Mouse (Mus musculus): ENCODE results near the gene Grm7.

Gene Grm7

DNA sequence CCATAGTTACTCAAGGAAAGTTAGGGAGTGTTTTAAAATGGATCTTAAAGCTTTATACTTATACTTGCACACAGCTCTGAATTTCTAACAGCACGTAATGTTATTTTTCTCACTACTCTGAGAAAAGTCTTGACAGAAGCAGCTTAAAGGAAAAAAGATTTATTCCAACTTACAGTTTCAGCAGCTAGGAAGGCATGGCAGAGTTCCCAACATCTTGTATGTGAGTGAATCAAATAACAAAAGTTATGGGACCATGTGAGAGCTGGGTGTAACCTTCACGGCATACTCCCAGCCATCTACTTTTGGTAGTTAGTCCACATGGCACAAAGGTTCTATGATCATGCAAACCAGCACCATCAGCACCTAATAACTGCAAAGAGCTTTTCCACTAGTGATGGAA lies 172.9 kb downstream of the Grm7 start:
- DNase-seq (ENCODE audit: extremely low read depth, low read depth, low spot score): no peak

DNA sequence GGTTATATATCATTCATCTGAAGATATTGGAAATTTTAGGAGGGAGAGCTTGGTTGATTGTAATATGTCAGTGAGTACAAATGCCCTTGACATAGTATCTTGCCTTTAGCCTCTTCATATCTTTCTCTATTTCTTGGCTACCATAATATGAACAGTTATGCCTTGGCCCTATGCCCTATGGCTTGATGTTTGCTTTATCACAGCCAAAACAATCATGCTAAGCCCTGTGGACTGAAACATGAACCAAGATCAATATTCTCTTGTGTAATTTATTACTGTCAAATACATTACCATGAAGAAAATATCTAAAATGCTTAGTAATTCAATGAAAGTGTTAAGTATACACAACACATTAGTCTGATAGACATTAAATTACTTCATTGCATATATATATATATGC lies 222.9 kb downstream of the Grm7 start:
- no peak for DNase-seq (ENCODE audit: extremely low read depth, low read depth, low spot score)

DNA sequence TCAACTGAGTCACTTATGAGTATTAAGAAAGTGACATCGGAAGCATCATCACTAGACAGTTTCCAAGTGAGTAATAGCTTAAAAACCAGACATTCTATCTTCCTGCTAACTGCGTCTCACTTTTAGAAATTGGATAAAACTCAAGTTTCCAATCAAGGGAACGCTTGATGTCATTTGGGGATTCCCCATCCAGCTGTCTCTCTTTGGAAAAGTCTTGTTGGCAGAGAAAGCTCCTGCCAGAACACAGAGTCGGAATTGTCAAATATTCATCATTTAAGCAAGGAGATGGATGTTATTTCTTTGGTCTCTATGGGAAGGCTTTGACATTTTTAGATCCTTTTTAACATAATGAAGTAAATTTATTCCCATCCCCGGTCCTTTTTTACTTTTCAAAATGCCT lies 336.6 kb downstream of the Grm7 start:
- no peak for DNase-seq (ENCODE audit: extremely low read depth, low read depth, low spot score)

DNA sequence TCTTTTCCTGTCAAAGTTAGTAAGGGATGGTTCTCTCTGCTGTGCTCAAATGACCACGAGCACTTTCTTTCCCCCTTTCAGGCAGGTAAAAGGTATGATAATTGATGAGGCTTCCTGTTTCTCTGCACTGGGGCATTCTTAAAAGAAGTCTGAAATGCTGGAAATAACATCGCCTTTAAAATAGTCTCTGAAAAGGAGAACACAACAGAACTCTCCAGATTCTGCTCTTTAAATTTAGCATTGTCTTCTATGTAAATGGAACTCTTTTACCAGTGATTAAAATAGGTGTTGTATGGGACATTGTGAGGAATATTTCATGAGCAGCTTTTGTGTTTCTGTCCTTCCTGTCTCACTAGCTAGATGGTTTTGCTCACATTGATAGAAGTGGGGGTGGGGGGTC lies 393.7 kb downstream of the Grm7 start:
- DNase-seq (ENCODE audit: extremely low read depth, low read depth, low spot score): no peak

DNA sequence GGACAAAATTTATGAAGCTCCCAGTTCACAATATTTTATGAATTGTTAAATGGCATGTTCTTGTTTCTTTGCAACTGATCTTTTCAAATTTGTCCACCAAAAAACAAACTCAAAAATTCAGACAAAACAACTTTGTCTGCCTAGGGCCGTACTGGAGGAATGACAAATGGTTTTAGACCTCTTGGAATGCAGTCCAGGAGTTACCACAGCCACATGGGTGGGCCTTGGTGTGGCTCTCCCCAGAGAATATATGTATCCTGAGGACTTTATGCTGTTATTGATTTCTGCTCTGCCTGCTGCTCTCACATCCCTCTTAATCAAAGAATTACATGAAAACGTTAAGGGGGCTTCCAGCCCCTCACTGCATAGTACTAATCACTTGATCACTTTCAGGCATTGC lies 400.5 kb downstream of the Grm7 start:
- no peak for DNase-seq (ENCODE audit: extremely low read depth, low read depth, low spot score)

DNA sequence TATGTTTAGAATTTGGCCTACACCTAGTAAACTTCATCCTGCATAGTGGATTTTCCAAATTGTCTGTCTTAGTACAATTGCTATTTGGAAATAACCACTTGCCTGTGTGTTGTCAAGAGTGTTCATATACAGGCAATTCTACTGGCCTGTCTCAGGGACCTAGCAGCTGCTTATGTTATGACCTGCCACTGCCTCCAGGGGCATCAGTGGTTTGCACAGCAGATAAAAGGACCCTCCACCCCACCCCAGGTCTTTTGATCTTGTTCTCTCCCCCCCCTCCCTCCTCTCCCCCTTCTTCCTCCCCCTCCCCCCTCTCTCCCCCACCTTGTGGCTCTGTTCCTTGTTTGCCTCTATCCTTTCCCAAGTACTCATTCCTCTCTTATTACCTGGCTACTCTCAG lies 403.9 kb downstream of the Grm7 start:
- no peak for DNase-seq (ENCODE audit: extremely low read depth, low read depth, low spot score)

DNA sequence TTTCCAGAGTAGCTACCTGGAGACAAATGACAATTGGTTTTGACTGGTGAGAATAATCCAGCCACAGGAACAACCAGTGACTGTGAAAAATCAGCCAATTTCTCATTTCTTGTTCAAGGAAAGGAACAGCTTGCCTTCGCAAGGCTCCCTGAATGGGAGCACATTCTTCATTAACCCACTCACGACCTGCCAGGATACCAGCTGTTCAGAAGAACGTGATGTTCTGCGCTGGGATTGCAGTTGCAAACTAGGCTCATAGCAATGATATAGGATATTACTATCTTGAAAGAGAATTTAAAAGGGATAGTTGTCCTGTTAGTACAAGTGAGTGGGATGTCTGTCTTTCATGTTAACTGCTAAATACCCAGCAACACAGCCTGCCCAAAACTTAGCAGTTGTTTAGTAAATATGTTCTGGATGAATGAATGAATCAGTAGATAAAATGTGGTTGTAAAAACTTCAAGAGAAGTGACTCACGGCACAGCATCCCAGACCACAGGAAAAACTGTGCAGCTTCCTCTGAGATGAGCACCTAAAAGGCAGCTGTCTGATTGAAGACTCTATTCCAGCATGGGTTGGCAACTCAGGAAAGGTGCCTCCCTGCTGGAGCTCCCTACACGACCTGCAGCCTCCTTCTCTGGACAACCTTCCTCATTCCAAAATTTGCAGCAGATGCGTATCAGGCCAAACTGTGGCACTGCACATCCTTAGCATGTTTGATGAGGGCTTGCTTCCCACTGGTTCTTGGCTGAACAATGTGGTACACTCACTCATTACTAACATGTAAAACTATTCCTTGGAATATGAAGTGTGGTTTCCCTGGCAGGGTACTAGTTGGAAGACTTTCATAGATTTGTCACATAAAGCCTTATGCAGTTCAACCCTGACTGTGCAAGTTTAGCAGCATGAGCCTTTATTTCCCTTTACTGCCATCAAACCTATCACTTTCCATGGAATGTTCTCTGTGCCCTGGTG lies 408.9 kb downstream of the Grm7 start:
- no peak for DNase-seq (ENCODE audit: extremely low read depth, low read depth, low spot score)

DNA sequence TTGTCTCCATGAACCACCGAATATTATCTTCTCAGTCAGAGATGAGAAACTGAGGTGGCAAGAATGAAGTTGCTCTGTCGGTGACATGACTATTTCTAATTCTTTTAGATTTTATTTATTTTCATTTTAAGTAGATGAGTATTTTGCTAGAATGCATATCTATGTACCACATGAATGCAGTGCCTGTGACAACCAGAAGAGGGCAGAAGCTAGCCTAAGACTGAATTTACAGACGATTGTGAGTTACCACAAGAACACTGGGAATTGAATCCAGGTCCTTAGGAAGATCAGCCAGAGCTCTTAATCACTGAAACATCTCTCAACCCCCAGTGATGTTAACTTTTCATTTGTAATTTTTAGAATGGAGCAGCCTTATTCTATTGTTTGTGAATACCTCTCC lies 412.4 kb downstream of the Grm7 start:
- DNase-seq (ENCODE audit: extremely low read depth, low read depth, low spot score): no peak

DNA sequence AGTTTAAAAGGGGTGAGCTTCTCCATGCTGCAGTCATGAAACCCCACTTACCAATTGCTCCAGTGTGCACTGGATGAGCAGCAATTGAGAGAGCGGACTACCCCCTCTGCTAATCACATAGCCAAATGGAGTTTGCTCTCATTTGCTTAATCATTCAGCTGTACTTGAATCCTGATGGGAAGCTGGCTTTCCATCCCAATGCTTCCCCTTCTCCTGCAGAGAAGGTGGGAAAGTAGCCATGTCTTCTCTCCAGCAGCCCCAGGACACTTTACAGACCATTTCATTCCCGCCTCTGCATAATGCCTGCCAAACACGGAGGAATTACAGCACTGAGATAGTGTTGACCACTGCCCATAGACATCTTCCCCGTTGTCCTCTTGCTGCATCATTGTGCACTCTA lies 414.6 kb downstream of the Grm7 start:
- DNase-seq (ENCODE audit: extremely low read depth, low read depth, low spot score): no peak

DNA sequence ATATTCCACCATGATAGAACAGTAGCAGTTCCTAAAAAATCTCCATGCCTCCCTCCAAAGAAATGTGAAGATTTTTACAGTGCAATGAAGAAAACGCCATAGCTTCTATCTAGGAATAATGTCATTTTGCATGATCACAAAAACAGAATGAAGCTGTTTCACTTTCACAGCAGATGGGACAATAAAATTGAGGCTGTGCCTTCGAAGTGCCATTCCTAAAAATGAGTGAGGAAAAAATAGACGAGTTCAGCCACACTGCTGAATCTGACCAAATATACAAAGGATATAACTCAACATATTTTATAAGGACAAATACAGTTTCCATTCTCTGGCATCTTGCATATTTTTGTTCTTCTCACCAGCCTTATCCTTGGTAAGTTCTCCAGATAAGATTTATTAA lies 439.2 kb downstream of the Grm7 start:
- no peak for DNase-seq (ENCODE audit: extremely low read depth, low read depth, low spot score)

DNA sequence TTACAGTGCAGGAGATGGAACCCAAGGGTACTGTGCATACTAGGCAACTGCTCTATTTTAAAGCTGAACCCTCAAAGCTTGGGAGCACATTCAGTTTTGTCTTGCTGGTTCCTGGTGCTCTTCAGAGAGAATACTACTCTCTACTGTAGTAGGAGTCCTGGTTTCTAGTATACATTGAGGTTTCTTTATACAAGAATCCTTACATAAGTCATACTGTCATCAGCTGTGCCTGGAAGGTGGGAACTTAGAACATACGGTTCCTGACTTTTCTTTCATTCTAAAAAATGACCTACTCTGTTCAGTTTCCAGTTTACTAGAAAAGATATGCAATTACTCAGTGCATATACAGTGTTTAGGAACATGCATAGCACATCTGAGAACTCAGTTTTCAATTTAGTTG lies 449.4 kb downstream of the Grm7 start:
- DNase-seq (ENCODE audit: extremely low read depth, low read depth, low spot score): no peak

DNA sequence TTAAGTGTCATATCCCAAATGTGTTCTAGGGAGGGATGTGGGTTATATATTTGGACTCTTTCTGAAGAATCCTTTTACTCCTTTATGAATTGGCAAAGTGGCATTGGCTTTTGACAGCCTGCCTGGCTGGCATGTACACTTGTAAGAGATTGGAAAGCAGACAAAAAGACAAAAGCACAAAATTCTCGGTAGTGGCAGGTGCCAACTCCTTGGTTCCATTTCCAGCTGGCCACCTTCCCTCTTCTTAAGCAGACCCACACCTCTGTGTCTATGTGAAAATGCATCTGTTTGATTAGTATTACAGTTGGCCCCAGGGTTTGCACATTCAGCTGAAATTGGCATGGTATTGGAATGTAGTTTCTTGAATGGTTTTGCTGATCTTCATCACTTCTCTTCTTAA lies 460.1 kb downstream of the Grm7 start:
- DNase-seq (ENCODE audit: extremely low read depth, low read depth, low spot score): no peak

DNA sequence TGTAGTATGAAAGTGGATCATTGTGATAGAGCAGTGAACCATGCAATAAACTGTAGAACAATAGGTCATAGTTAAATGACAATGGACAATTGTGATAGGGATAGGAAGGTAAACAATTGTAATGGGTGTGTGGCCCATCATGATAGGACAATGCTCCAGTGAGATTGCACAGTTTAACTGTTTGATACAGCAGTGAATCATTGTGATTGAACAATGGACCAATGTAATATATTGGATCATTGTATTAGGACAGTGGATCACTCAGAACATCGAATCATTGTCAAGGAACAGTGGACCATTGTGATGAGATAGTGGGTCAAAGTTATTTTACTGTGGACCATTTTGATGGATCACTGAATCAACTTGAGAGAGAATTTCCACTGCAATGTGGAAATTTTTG lies 515.7 kb downstream of the Grm7 start:
- no peak for DNase-seq (ENCODE audit: extremely low read depth, low read depth, low spot score)

DNA sequence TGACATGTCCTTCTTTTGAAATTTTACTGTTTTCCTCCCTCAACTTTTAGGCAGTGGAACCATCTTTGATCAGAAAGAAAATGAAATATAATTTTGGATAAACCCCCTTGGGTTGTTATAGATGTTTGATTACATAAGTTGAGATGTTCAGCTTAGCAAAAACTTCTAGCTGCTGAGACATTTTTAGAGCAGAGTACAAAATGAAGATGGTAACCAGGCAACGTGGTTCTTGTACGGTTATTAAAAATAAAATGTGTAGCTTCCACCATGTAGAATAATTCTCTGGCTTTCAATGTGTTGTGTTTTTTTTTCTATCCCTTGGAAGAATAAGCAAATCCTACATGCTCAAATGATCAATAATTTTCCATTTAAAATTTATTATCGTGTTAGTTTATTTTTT lies 550.0 kb downstream of the Grm7 start:
- DNase-seq (ENCODE audit: extremely low read depth, low read depth, low spot score): no peak

DNA sequence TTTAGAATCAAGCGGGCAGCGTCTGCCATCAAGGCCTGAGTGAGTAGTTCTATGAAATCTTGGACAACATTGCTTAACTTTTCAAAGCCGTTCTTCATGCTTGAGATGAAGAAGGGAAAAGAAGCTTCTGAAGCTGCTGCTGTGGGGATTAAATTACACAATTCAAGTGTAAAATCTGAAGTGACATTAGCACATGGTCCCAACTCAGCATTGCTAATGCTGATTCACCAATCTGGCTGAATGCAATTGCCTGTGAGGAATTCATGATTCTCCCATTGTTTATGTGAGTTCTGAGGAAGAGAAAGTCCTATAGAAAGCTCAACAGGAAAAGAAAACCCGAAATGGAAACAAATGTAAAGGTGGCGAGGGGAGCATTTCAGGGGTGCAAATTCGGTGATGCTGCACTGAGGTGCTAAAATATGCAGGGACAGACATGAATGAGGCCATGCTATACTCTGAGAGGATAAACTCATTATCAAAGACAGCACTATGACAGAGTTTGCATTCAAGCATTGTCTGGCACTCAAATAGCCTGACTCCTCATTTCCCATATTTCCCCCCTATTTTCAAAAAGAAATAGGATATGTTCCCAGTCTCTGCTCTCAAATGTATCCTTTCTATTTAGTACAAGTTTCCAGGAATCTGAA lies 575.8 kb downstream of the Grm7 start:
- DNase-seq (ENCODE audit: extremely low read depth, low read depth, low spot score): no peak

DNA sequence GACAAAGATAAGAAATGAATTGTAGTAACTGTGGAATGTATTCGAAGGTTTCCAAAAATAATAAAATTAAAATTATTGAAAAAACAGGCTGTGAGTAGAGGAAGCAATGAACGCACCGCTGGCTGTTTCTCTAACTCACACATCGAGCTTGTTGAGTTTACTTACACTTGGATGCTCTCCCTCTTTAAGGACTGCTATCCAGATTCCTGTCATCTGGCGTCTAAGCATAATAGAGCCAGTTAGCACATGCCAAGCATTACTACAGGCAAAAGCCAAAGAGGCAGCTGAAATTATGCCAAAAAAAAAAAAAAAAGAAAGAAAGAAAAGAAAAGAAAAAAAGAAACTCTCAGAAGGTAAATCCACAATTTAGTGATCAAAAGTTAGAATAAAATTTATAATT lies 609.8 kb downstream of the Grm7 start:
- no peak for DNase-seq (ENCODE audit: extremely low read depth, low read depth, low spot score)

DNA sequence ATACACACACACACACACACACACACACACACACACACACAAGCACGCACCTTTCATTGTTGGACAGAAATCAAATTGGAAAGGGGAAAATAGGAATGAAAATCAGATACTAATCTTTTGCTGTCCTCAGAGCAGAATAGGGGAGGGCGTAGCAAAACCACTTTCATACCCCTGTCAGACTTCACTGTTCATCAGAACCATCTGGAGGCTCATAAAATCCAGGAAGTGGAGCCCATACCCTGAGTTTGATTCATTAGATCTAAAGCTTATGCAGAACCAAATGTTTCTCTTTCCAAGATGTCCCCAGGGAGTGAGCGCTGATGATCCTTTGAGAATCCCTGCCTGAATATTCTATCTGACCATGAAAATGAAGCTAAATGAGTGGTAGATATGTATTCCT lies 611.6 kb downstream of the Grm7 start:
- no peak for DNase-seq (ENCODE audit: extremely low read depth, low read depth, low spot score)

DNA sequence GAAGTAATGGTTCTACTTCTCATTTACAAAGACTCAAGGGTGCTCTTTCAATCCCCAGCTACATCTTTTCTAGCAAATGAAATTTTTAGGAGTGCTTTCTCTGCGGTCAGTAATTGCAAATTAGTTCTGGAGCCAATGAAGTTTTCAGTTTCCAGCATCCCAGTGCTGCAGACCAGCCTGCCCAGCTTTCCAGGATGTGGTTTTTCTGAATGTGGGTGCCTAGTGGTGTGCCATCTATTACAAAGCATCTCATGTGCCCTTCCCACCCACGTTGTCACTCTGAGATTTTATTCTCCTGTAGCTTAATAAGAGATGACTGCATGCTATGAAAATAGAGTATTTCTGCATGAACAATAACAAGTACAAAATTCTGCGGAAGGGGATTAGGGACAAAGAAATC lies 612.9 kb downstream of the Grm7 start:
- no peak for DNase-seq (ENCODE audit: extremely low read depth, low read depth, low spot score)

DNA sequence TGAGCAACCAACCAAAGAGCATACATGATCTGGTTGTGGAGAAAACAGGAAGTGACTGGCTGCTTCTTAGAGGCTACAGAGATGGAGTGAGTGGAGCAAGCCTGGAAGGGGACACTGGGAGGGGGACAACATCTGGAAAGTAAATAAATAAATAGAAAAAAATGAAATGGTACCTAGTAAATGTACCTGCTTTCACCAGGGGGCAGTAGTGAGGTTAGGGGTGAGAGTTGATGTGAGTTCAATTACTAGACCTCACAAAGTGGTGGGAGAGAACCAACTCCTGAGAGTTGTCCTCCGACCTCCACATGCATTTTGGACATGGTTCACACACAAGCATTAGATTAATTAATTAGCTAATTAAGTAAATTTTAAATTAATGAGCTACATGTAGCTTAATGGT lies 615.8 kb downstream of the Grm7 start:
- no peak for DNase-seq (ENCODE audit: extremely low read depth, low read depth, low spot score)

DNA sequence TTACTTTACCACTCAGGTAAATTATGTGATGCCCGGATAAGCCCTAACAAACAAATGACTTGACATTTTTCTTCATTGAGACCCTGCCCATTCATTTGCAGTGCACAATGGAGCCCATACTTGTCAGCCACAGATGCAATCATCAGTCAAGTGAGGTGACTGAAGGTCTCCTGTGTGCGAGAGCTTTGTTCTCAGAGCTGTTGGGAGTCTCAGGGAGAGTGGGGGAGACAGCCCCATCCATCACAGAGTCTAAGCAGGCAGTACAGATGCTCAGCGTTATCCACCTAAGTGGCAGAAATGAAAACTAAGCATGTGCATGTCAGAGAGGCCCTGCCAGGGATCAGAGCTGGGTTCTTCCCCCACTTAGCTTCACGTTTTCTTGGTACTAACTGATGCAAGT lies 631.3 kb downstream of the Grm7 start:
- DNase-seq (ENCODE audit: extremely low read depth, low read depth, low spot score): no peak

DNA sequence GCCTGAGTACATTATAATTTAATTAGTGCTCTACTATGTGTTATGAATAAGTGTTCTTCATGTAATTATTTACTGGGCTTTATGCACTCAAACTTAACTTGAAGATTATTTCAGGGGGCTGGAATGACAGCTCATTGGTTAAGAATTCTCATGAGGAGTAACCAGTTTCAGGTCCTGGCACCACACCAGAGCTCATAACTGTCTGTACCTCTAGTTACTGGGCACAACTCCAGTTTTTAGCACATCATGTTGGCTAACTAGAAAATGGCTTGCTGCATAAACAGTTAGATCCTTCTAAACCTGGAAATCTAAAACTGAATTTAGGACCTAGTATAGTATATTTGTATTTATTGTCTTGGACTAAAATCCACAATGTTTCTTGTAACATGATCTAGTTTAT lies 633.1 kb downstream of the Grm7 start:
- DNase-seq (ENCODE audit: extremely low read depth, low read depth, low spot score): no peak

DNA sequence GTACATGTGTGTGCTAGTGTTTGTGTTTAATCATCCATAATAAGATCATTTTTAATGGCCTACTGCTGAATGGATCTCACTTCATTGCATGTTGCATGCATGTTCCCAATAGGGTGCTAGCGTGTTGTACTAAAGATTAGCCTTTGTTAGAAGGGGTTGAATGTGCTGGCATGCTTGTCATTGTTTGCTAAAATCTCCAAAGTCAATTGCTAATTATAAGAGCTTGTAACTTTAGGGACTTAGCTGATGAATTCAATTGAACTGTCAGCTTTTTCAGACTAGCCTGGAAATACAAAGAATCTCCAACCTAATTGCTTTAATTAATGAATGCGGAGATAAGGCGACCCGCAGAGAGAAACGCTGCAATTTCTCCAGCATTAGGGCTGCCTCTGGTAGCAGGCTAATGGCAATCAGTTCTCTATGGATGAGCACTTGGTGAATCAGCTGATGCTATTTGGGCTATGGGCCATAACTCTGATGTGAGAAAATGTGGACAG lies 648.2 kb downstream of the Grm7 start:
- no peak for DNase-seq (ENCODE audit: extremely low read depth, low read depth, low spot score)

Measured in fat pad, adult 2 months (tissue).